Mouse (Mus musculus) liver, embryonic 13.5 days (tissue): ENCODE results near the gene G3bp1. TPM values are rescaled to one million over a fixed set of nuclear protein-coding genes. Genes with fewer than 3 reads are reported as not detected.

ENCODE experiments used
- ATAC-seq: fragments of 200-750 bp; cut with Nextera tagmentation; 2 replicates; pipeline ENCODE4 v1.8.0; 2017; ENCODE audit warnings: low read depth, mild to moderate bottlenecking, moderate number of reproducible peaks, moderate library complexity
- DNase-seq: peaks from one replicate; pipeline ENCODE4 v3.0.0; 2022
- H3K27ac ChIP-seq: fragments of 300-500 bp; sonication (generic); 2 replicates; pipeline ENCODE4 v1.5.1; 2015; ENCODE audit warnings: moderate library complexity, mild to moderate bottlenecking, inconsistent platforms
- H3K27me3 ChIP-seq: fragments of 300-500 bp; sonication (generic); 2 replicates; pipeline ENCODE4 v1.6.1; 2015; ENCODE audit warnings: mild to moderate bottlenecking, inconsistent platforms
- H3K36me3 ChIP-seq: fragments of 300-500 bp; sonication (generic); 2 replicates; pipeline ENCODE4 v1.6.1; 2015; ENCODE audit warnings: mild to moderate bottlenecking, inconsistent platforms
- H3K4me1 ChIP-seq: fragments of 300-500 bp; sonication (generic); replicated peaks from 2 replicates; pipeline ENCODE4 v1.6.1; 2015; ENCODE audit warnings: inconsistent platforms
- H3K4me2 ChIP-seq: fragments of 300-500 bp; sonication (generic); 2 replicates; pipeline ENCODE4 v1.6.1; 2015; ENCODE audit warnings: inconsistent platforms, mild to moderate bottlenecking, moderate library complexity
- H3K4me3 ChIP-seq: fragments of 300-500 bp; sonication (generic); replicated peaks from 2 replicates; pipeline ENCODE4 v1.5.1; 2015; ENCODE audit warnings: mild to moderate bottlenecking, inconsistent platforms
- H3K9ac ChIP-seq: fragments of 300-500 bp; sonication (generic); 2 replicates; pipeline ENCODE4 v1.6.1; 2015; ENCODE audit warnings: mild to moderate bottlenecking, inconsistent platforms
- H3K9me3 ChIP-seq: fragments of 300-500 bp; sonication (generic); replicated peaks from 2 replicates; pipeline ENCODE4 v1.6.1; 2016; ENCODE audit warnings: inconsistent platforms
- WGBS: fragments of 180-500 bp; shearing (Covaris S2); methylation state at CpG from one replicate; pipeline ENCODE4 v1.1.7; 2015; ENCODE audit not compliant: insufficient replicate concordance; 5-methylcytosine and 5-hydroxymethylcytosine counted together
- polyA plus RNA-seq: library from polyadenylated mRNA; unstranded; fragments of >200 nt; fragmentation: Nextera tagmentation; extraction: Ambion mirVana; gene quantifications from 2 replicates; pipeline ENCODE4 v1.2.1, GENCODE M21; 2015

The G3bp1 gene
- polyA plus RNA-seq, 1 experiment from 2014 or later = 96.5 TPM

DNA sequence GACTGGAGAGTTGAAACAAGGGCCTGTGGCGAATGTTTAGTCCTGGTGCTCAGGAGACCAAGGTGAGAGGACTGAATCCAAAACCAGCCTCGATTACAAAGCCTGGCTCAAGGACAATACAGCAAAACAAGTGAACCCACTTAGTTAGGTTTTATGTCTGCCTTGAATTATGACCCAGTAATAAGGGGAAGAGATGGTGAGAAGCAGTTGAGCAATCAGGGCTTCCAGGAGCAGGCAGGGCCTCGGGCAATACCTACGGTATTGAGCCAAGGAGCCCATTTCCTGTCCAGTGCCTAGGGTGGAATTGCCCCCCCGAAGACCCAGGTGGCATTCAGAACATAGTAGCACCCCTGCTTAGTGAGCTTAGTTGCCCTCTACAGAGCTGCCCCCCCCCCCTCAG lies 33.4 kb downstream of the G3bp1 start:
- Histone ChIP-seq H3K4me2 (no peak overlapping the region), H3K9ac (no peak overlapping the region), H3K27me3 (no peaks in the 10 kb centered on the region), H3K36me3 (peaks cover 49% of the 10 kb centered on the region), H3K4me1 (no peaks in the 10 kb centered on the region), H3K4me3 (no peak overlapping the region), H3K27ac (no peak overlapping the region), H3K9me3 (no peaks in the 10 kb centered on the region)
- DNase-seq (no peak), ATAC-seq (no peak)
- WGBS = 61% methylated on average over 5 of the region's 5 CpGs

DNA sequence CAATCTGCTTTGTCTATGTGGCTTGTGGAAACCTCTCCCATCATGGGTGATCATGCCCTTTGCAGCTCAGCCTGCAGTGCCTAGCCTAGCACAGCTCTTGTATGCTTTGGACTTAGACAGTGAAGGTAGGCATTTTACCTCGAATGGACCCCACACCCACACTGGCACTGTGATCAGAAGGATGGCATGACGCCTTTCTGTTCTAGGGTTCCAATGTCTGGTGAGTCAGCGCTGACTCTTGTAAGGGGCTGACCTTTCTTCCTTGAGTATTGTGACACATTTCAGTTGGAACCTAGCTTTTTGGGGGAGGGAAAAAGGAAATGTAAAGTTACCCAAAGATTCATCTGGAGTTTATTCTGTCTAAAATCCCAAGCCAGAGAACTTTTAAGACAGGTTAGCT lies 36.0 kb downstream of the G3bp1 start:
- Histone ChIP-seq H3K4me2 (no peak overlapping the region), H3K27ac (no peak overlapping the region), H3K9ac (no peak overlapping the region), H3K9me3 (no peaks in the 10 kb centered on the region), H3K4me1 (no peaks in the 10 kb centered on the region), H3K27me3 (no peaks in the 10 kb centered on the region), H3K36me3 (peaks cover 24% of the 10 kb centered on the region), H3K4me3 (no peak overlapping the region)
- 74% methylated on average over 3 of the region's 3 CpGs for WGBS
- DNase-seq (no peak), ATAC-seq (no peak)

DNA sequence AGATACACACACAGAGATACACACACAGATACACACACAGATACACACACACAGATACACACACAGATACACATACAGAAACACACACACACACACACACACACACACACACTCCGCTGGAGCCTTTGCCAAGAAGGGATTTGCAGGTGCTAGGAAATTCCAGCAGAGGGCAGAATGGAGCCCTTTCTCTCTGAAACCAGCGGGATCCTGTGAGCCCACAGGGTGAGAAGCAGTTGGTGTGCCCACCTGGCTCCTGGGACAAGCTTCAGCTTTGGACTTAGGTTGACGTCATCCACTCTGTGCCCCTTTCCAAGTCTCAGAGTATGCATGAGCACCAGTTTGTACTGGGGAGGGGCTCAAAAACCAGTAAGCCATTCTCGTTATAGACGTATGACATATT lies 41.9 kb downstream of the G3bp1 start:
- DNase-seq (no peak), ATAC-seq (no peak)
- Histone ChIP-seq H3K4me2 (no peak overlapping the region), H3K27ac (no peak overlapping the region), H3K4me3 (no peak overlapping the region), H3K4me1 (no peaks in the 10 kb centered on the region), H3K9ac (no peak overlapping the region), H3K36me3 (no peaks in the 10 kb centered on the region), H3K9me3 (no peaks in the 10 kb centered on the region), H3K27me3 (no peaks in the 10 kb centered on the region)
- 52% methylated on average over 5 of the region's 5 CpGs for WGBS

GRCm38 (mm10) chr11:55517666-55518065 lies 48.2 kb downstream of the G3bp1 start:
- 0 out of 2 replicates have a peak, but pooled peaks have one; percentile 41 for ATAC-seq
- Histone ChIP-seq H3K4me2 (no peak overlapping the region), H3K9me3 (no peaks in the 10 kb centered on the region), H3K4me1 (no peaks in the 10 kb centered on the region; the same call in none of the 2 replicates), H3K27me3 (no peaks in the 10 kb centered on the region), H3K27ac (no peak overlapping the region), H3K9ac (no peak overlapping the region), H3K4me3 (no peak overlapping the region), H3K36me3 (no peaks in the 10 kb centered on the region)
- no peak for DNase-seq
- WGBS = 34% methylated on average over 5 of the region's 5 CpGs

- no peak overlapping the region for H3K4me3 ChIP-seq
- no peak overlapping the region for H3K4me2 ChIP-seq
- ATAC-seq = no peak
- DNase-seq = peak; percentile 38
- no peaks in the 10 kb centered on the region for H3K36me3 ChIP-seq
- no peaks in the 10 kb centered on the region for H3K27me3 ChIP-seq
- no peak overlapping the region for H3K9ac ChIP-seq
- no peaks in the 10 kb centered on the region for H3K9me3 ChIP-seq
- WGBS = 5% methylated on average over 9 of the region's 9 CpGs
- H3K4me1 ChIP-seq = no peaks in the 10 kb centered on the region; the same call in none of the 2 replicates
- H3K27ac ChIP-seq = no peak overlapping the region
Observed at GRCm38 (mm10) chr11:55518806-55519674, 49.6 kb downstream of the G3bp1 start.

DNA sequence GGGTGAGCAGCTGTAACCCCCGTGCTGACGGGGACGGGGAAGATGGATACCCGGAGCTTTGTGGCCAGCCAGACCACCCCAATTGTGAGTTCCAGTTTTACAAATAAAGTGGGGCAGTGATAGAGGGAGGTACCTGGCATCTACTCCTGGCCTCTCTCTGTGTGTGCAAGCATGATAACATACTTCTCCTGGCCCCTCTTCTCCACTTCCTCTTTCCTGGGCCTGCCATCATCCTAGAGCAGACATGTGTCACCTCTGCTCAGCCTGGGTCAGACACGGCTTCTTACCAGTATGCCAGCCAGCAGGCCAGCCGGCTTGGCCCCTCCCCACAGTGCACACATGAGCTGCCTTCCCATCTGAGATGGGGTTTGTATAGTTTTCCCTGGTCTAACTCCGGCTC lies 61.3 kb downstream of the G3bp1 start:
- no peaks in the 10 kb centered on the region for H3K4me1 ChIP-seq
- 14% methylated on average over 7 of the region's 7 CpGs for WGBS
- H3K36me3 ChIP-seq = no peaks in the 10 kb centered on the region
- H3K27ac ChIP-seq = no peak overlapping the region
- no peak overlapping the region for H3K4me3 ChIP-seq
- H3K27me3 ChIP-seq = no peaks in the 10 kb centered on the region
- peak; percentile 26; the same call in 1 of the 2 replicates for ATAC-seq
- DNase-seq = no peak
- no peak overlapping the region for H3K9ac ChIP-seq
- no peaks in the 10 kb centered on the region for H3K9me3 ChIP-seq
- no peak overlapping the region for H3K4me2 ChIP-seq

DNA sequence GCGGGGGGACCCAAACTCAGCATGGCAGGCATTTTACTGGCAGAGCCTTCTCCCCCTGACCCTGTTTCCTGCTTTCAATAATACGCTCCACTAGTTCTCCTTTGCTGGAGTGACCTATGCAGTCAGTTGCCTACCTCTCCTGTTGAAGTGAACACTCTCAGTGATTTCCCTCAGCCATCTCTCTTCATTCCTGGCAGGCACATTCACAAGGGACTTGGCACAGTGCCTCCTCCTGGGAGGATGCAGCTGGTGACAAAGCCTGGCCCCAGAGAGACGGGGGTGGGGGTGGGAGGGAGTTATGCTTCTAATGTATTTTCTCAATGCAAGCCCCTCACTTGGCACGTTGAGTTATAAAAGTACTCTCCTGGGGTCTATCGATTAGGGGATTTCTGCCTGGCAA lies 63.9 kb downstream of the G3bp1 start:
- Histone ChIP-seq H3K4me2 (no peak overlapping the region), H3K4me1 (no peaks in the 10 kb centered on the region), H3K4me3 (no peak overlapping the region), H3K27me3 (no peaks in the 10 kb centered on the region), H3K9me3 (no peaks in the 10 kb centered on the region), H3K27ac (no peak overlapping the region), H3K36me3 (no peaks in the 10 kb centered on the region), H3K9ac (no peak overlapping the region)
- no peak for ATAC-seq
- no peak for DNase-seq
- 60% methylated on average over 5 of the region's 5 CpGs for WGBS

- 48% methylated on average over 2 of the region's 2 CpGs for WGBS
- no peak for ATAC-seq
Observed at GRCm38 (mm10) chr11:55534766-55535165, 65.3 kb downstream of the G3bp1 start.

DNA sequence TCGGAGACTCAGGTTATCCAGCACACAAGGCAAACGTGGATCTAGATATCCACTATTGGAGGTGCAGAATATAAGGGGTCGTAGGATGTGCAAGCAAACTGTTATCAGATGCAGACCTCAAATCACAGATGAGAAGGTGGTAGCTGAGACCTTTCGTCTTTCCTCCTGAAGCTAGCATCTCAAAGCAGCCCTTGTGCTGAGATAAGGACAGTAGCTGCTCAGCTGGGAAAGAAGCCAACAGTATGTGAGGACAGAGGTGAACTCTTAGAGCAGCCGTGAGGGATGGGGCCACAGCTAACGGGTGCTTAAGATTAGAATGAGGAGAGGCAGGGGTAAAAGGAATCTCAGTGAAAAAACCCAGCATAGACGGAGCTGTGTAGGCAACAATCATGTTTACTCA lies 72.6 kb downstream of the G3bp1 start:
- 38% methylated on average over 7 of the region's 7 CpGs for WGBS
- no peaks in the 10 kb centered on the region for H3K9me3 ChIP-seq
- no peak for DNase-seq
- ATAC-seq = no peak
- H3K27ac ChIP-seq = no peak overlapping the region
- H3K9ac ChIP-seq = no peak overlapping the region
- no peak overlapping the region for H3K4me3 ChIP-seq
- no peaks in the 10 kb centered on the region for H3K4me1 ChIP-seq
- no peaks in the 10 kb centered on the region for H3K27me3 ChIP-seq
- no peak overlapping the region for H3K4me2 ChIP-seq
- no peaks in the 10 kb centered on the region for H3K36me3 ChIP-seq

More at GRCm38 (mm10) chr11:55534766-55535165, 65.3 kb downstream of the G3bp1 start:
- H3K4me2 ChIP-seq = no peak overlapping the region
- H3K27ac ChIP-seq = no peak overlapping the region
- no peaks in the 10 kb centered on the region for H3K36me3 ChIP-seq
- no peak for DNase-seq
- H3K4me1 ChIP-seq = no peaks in the 10 kb centered on the region
- H3K9ac ChIP-seq = no peak overlapping the region
- no peaks in the 10 kb centered on the region for H3K9me3 ChIP-seq
- no peaks in the 10 kb centered on the region for H3K27me3 ChIP-seq
- H3K4me3 ChIP-seq = no peak overlapping the region

DNA sequence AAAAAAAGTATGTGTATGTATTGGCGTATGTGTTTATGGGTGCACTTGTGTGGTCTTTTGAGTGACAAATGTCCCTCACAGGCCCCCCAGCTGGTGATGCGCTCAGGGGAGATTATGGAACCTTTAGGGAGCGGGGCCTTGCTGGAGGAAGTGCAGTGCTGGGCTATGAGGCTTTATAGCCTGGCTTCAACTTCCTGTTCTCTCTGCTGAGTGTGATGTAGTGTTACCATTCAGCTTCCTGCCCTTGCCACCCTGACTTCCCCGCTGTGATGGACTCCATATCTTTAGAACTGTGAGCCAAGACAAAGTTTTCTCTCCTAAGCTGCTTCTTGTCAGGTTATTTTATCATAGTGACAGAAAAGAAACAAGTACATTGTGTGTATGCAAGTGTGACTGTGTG lies 73.2 kb downstream of the G3bp1 start:
- Histone ChIP-seq H3K4me3 (no peak overlapping the region), H3K27ac (no peak overlapping the region), H3K36me3 (no peaks in the 10 kb centered on the region), H3K9me3 (no peaks in the 10 kb centered on the region), H3K4me2 (no peak overlapping the region), H3K27me3 (no peaks in the 10 kb centered on the region), H3K4me1 (no peaks in the 10 kb centered on the region), H3K9ac (no peak overlapping the region)
- 18% methylated on average over 4 of the region's 4 CpGs for WGBS
- no peak for ATAC-seq
- no peak for DNase-seq

GRCm38 (mm10) chr11:55545690-55546089 lies 76.2 kb downstream of the G3bp1 start:
- no peak for DNase-seq
- Histone ChIP-seq H3K4me3 (no peak overlapping the region), H3K27ac (no peak overlapping the region), H3K27me3 (no peaks in the 10 kb centered on the region), H3K9ac (no peak overlapping the region), H3K4me1 (no peaks in the 10 kb centered on the region), H3K9me3 (no peaks in the 10 kb centered on the region), H3K36me3 (no peaks in the 10 kb centered on the region), H3K4me2 (no peak overlapping the region)
- WGBS = 52% methylated on average over 1 of the region's 1 CpGs
- no peak for ATAC-seq
